Mouse (Mus musculus) kidney, postnatal 36 days (tissue): ENCODE results near the gene Cubn.

Experiments used
- DNase-seq, 2 experiments: peaks; one replicate each; pipeline ENCODE4 v3.0.0; 2021 to 2022; ENCODE audit warnings: mixed read lengths in 2 of 2

Gene Cubn

DNA sequence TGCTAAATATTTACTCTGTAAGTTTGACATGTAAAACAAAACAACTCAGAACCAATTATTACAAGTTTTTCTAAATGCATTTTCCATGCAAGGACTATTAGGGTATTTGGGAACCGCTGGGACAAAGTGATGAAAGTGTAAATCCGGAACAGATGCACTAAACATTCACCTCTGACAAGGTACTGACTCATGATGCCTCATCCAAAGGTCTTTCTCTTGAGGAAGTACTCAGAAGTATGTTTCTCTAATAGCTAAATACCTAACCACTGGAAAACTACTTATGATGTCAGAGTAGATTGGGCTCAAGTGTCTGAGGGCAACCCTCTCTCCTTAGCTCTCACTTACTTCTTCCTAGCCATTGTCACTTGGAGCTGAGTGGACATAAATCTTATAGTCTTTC, 10.9 kb downstream of the Cubn start:
- DNase-seq: no peak

DNA sequence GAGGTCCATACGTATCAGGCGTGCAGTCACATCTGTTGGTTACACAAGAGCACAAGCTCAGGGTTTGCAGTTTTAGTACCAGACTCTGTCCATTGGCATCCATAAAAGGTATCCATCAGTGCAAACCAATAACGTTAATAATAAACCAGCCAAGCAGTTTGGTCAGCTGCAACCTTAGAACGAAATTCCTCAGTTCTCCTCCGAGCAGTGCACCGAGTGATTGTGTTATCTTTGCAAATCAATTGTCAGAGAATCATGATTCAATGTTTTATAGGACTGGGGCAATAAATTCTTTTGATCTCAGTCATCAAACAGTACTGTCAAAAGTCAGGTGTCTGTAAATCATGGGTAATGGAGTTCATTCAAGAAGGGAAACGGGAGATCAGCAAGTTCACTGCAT, 12.4 kb downstream of the Cubn start:
- peak in 1 of 2 experiments; percentile 13 for DNase-seq

DNA sequence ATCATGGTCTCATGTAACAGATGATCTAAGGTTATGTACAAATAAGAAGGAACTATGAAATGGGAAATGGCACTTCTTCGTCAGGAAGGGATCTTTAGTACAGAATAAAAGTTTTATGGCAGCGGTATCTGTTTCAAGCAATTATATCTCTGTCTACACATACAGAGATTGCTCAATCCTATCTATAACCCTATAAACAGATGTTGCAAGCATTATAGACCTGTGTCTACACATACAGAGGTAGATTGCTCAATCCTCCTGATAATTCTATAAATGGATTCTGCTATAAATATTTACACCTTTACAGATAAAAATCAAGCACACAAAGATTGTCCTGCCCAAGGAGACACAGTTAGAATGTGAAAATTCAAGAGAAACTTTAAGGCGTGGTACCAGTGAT, 21.5 kb downstream of the Cubn start:
- DNase-seq: no peak

DNA sequence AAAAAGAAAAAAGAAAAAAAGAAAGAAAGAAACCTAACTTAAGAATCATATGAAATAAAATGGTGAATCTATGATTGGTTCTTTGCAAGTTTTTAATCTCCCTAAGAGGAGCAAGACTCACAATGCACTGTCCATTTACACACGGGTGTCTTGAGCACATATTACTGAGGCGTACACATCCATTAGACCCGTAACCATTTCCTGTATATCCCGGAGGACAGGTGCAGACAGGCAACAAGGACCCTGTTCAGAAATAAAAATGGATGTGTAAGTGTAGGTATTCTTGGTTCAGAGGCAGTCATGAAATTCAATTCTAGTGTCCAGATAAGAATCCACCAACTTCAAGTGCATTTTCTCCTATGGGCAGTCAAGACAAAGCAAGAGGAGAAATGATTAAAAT, 22.0 kb downstream of the Cubn start:
- DNase-seq: no peak

DNA sequence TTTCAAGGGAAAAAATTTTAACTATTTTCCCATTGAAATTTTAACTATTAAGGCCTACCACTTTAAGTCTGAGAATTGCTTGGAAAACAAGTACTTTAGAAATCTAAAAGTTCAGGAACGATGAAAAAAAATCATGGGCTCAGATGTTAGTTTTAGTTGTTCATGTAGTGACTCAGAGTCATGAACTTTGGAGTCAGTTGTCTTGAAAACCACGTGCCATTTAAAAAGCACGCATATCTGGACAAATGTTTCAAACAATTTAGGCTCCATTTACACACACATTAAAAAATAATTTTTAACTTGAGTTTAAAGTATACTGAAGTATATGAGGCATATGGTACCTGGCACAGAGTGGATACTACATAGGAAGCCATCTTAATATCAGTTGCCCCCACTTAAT, 24.9 kb downstream of the Cubn start:
- no peak for DNase-seq

DNA sequence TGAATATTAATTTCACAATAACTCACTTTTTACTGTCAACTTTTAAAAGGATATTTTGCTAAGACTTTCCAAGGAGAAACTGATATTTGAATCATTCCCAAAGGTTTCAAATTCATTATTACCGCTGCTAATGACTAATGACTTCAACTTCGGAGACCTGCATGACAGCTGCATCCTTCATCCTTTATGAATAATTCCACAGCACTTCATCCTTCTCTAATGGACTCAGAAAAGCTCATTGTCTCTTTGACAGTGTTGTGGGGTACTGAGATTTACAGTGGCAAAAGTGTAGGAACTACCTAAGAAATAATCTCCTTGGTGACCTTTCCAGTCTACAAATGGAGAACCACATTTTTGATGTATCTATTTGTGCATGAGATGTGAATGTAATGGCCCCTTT, 33.5 kb downstream of the Cubn start:
- DNase-seq: no peak

DNA sequence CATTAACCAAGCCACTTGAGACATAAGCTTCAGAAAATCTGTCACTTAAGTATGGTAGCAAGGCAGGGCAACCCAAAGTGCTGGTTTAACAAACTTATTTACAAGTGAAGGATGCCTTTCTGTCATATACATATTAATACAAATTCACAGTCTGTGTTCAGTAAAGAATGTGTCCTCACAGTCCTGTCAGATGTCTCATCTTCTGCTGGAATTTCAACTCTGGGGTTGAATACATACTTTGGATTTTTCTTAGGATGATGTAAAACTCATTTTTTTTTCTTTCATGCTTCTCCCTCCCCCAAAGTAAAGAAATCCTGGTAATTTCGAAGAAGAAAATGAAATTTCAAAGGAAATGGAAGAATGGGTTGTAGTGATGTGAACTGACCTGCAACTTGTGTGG, 34.8 kb downstream of the Cubn start:
- DNase-seq: no peak

DNA sequence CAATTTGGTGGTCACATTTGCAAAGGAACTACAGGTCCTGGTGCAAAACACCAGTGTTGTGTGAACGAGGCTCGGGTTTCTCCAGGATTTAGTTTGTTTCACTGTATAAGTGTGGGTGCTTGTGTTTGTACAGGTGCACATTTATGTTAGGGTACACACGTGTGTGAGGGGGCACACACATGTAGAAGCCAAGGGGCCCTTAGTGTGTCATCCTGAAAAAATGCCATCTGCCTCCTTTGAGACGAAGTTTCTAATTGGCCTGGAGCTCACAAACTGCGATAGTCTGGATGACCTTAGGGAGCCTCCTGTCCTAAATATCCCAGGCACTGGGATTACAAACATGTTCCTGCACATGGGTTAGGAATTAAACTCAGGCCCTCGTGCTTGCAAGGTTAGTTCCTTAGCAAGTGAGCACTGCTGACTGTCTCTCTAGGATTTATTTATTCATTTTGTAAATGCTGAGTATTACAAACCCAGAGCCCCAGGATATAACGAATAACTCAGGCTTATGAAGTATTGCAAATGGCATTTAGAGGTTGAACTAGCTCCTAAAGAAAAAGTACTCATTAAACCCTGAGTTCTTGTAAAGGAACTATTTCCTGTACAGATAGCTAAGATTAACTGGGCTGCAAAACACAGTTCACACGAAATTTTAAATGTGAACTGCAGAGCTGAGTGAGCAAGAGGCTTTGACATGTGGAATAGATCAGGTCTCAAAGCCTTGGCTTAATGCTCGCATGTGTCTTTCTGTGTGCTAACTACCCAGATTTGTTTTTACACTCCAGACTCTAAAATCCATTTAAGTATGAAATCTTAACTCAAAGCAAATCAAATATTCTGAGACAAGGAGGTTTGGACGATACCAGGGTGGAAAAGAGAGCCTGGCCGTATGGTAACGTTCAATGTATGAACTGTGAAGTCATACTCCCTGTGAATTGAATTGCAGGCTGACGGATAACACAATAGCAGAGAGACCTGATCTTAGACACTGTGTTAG, 39.8 kb downstream of the Cubn start:
- no peak for DNase-seq

DNA sequence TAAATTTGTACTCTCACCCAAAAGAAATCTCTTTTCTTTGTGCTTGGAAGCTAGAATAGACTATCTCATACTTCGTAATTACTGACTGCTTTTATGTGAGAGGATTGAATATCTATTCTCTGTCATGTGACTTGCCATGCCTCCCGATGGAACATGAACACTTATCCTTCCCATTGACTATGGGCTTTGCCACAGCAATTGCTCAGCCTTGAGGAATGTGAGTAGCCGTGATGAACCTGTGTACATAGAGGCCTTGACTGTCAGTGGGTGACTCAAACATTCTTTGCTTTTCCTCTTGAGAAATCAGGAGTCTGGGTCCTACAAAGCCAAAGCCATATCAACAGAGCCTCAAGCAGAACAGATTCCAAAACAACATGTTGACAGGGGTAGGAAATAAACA, 40.7 kb downstream of the Cubn start:
- DNase-seq: no peak

DNA sequence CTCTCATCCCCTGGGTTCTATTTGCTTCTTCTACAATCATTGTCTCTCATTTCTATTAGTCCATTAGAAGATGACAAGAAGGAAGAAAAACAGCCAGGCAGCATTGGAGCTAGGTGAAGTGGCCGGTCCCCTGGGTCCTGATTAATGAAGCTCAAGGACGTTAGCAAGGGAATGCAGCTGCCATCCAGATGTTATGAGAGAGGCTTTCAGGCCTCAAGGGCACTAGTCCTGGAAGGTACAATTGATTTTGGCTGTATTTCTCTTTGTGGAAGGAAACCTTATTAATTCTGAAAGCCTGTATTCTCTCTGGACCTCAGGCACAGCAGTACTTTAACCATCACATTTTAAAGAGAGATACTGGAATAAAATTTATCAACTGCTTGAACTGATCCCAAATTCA, 41.1 kb downstream of the Cubn start:
- no peak for DNase-seq

DNA sequence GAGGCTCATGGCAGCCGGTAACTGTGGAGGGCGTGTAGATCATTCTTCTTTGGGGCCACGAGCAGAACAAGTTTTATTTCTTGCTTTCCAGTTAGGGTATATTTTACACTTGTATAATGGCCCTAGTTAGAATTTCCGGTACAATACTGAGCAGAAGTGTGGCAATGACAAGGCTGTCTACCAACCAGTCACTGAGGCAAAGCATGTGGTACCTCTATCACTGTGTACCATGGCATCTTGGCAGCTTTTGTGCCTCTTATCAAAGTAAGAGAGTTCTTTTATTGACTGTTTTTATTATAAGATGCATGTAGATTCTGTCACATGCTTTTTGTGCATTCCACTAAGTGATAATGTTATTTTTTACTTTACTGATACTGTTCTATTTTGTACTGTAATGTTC, 46.5 kb downstream of the Cubn start:
- no peak for DNase-seq

DNA sequence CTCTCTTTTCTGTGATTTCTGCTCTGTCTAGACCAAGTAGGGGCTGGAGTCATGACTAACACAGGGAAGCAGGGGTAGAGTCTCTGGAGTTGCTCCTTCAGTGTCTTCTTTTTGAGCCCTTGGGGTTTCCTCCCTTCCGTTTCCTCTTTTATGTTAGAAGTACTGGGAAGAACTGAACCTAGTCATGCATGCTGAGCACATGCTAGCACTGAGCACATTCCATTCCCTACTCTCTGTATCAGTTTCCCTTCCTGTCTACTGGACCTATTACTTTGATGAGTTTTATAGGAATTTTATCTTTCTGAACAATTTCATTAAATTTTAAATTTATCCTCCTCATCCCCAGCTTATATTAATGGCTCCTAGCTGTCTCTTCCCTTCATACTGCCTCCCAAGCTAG, 52.6 kb downstream of the Cubn start:
- DNase-seq: no peak

DNA sequence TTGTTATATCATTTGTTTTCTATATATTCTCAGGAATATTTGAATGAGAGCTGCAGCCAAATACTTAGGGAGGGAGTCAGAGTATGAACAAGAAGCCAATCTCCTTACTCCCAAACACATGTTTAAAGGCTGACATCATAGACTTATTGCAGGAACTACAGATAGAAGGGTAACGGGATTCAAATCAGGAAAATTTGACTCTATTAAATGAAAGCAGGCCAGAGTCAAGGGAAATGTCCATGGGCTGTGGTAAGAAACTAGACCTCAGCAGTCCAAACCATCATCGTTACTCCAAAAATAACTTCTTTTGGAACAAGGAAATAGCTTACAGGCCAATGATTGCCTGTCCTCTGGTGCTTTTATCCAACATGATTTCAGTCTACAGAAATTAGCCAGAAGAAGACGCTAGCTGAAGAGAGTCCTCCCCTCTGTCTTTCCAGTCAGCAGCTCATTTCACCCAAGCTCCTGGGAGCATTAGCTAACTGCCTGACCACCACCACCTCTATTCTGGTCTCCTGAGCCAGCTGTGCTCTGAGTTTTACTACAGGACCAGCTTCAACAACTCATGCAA, 53.3 kb downstream of the Cubn start:
- no peak for DNase-seq

DNA sequence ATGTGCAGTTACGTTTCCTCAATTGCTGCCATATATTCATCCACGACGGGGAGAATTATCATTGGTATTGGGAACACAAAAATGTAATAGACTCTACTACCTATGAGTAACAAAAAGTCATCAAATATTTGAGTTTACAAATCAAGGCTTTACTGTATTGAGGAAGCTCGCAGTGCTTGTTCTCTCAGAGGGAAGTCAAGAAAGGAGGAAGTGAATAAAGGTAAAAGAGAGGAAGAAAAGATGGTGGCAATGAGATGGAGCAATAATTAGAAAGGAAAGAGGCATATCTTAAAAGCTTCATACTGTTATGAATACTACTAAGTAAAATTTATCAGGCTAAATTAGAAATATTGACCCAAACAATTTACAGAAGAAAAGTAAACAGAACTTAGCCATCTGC, 59.6 kb downstream of the Cubn start:
- DNase-seq: no peak

DNA sequence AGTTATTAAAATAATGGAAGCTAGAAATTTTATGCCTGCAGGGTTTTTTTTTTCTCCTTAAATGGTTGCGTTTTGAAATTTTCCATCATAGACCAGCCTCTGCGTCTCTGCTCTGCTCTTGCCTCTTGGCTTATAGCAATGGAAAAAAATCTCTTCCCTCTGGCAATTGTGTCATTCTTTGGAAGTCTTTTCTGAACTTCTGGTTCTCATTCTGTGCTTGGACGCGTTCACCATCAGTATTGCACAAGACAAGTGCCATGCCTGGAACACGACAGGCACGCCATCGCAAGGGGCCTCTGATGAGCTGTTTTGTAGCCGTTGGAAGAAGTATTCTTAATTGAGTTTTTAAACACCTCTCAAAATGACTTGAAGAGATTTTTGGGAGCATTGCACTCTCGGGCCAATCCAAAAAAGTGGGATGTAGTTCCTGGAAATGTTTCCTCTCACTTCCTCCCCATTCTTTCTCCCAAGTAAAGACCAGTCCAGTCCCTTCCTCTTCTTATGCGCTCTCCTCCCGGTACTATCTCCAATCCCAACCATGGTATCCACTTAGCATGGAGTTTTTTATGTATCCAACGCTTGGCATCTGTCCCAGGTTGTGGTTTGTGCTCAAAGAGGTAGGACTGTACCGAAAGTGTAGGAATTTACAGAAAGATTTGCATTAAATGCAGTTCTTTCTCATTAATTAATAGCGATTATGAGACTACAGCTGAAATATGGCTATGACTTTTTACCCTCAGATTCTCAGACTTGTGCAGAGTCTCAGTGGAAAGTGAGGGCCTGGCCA, 69.4 kb downstream of the Cubn start:
- no peak for DNase-seq

DNA sequence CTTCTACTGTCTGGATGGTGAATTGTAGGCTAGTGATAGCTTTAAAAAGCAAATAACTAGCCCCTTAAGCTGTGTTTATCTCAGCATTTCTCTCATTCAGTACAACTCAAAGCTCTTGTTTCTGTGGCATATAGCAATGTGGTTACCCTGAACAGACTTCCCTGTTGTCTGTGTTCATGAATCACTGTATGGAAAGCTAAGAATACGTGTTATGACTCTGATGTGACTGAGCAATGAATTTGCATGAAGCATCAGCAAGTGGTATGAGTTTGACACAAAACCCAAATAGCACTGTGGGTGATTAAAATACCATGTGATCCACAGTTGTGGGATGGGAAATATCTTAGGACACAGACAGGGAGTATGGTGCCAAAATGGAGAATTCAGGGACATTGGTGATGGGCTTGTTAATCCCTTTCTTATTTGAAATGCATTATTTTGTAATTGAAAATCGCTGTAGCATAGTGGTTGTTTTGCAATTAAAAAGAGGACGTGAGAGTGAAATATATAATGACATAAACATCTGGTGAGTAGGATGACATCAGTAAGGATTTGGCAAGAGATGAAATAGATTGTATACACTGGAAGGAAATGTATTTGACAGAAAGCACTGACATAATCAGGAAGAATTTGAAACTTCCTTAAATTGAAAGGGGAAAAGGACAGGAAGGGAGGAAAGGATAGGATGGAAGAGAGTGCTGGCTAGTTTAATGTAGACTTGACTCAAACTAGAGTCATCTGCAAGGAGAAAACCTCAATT, 74.7 kb downstream of the Cubn start:
- no peak for DNase-seq

DNA sequence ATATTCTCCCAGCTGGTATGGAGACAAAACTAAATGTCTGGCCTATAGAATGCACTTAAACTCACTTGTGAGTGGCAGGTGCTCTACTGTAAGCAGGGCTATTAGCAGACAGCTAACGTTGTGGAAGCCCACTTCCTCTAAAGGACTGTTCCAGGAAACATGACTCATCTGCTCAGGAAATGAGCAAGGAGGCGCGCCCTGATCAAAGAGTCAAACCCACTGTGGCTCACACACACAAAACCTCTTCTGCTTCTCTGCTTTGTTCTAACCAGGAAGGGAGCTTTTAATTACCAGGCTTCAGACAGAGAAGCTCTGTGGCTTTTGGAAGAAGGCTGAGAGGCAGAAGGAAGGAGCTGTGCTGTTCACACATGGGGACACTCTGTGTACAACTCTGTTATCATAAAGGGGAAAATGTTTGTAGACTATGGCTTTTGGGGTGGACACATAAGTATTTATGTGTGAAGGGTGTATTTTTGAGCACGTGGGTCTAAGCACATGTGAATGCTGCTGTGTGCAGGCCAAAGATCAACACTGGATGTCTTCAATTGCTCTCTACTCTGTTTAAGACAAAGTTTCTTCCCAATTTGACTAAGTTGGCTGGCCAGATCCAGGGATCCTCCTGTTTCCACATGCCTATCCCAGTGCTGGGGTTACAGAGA, 78.0 kb downstream of the Cubn start:
- peak; percentile 53 to 71 for DNase-seq

DNA sequence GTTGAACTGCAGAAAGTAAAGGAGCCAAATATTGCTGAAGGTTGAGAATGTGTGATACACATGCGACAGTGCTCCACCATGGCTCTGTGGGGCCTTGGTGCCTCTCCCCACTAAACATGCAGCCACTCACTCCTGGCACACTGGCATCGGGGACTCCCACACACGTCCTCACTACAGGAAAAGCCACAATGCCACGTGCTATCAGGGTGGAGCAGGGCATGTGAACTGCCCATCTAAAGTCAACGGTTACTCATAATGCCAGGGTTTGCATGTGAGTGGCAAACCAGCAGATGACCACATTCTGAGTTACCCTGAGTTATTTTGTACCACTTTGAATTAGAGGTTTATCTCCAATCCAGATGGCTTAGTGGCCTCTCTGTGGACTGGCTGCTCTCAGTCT, 81.0 kb downstream of the Cubn start:
- no peak for DNase-seq

DNA sequence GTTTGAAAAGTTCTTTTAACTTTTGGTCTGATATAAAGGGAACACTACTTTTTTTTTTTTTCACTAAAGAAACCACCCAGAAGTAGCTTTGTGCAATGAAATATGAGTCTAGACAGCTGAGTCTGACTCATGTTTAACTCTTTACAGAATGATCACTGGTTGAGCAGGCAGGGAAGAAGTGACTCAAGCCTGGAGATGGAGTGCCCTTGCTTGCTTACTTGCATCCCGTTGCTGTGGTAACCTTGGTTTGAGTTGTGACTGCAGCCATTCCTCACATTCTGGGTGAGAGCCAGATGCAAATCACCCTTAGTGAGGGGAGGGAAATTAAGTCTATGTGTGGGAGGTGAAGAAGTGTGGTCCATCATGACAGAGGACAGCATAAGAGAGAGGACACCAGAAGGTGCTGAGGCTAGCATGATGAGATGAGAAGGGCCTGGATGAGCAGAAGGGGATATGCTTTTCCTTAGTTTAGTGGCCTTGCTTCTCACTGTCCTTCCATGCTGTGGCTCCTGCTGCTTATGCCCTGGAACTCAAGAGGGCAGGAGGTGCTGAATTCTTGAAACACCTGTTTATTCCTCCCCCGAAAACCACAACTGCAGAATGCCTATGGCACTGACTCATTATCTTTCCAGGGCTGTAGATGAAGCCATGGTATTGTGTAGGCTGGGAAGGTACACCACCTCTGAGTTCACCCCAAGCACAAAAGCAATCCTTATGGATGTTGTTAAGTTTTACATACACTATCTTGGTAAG, 81.7 kb downstream of the Cubn start:
- no peak for DNase-seq

DNA sequence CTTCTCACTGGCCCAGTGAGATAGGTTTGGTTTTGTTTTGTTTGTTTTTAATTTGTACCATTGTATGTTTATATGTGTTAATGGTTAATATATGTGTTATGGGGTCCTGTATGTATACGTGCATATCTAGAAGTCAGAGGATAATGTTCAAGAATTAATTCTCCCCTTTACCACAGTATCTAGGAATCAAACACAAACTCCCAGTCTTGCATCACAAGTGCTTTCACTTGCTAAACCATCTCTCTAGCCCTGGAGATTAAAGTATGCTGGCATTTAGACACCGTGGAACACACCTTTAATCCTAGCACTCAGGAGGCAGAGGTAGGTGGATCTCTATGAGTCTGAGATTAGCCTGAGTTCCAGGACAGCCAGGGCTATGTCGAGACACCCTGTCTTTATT, 83.3 kb downstream of the Cubn start:
- no peak for DNase-seq

DNA sequence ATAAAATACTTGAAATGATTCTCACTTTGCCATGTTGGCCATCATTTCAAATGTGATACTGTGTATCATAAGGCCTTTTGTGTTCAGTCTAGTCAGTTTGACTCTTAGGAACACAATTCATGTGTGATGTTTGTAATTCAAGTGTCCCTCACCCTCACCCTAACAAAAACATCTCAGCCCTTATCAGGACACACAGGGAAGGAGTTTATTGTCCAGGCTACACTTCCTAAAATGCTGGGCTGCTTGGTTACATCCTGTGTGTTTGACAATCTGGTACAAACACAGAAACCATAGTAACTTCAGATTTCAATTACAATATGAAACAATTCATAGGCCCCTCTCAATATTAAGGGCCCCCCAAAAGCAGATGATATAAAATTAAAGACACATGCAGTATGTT, 83.9 kb downstream of the Cubn start:
- DNase-seq: no peak

DNA sequence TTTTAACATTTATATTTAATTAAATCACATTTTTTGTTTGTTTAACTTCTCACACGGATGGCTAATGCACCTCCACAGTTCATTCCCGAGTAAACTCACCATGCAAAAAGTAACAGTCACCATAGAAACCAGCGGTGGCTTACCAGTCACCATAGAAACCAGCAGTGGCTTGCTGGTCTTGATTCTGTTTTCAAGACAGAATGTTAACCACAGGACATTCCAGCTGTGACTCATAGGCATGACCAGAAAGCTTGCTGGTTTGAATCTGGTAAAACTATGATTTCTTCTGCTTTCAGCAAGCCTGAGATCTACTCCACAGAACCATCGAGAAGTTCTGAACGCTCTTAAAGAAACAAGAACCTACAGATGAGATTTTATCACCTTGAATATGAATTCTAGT, 84.3 kb downstream of the Cubn start:
- no peak for DNase-seq
